Mouse (Mus musculus): ENCODE measurements around the gene Slc24a1. TPM values are rescaled to one million over a fixed set of nuclear protein-coding genes. Genes with fewer than 3 reads are reported as not detected.
A peak's percentile ranks its signal among the peaks of the same experiment; 100 is the strongest.

The Slc24a1 gene
- polyA plus RNA-seq, 1 experiment from 2014 or later, result 0.05 TPM

GRCm38 (mm10) chr9:64957276-64957675 lies 5.9 kb upstream of the Slc24a1 start:
- Histone ChIP-seq H3K27me3 (peaks cover 5% of the 10 kb centered on the region), H3K36me3 (no peaks in the 10 kb centered on the region), H3K4me2 (replicated peaks) (no peak overlapping the region), H3K9me3 (no peaks in the 10 kb centered on the region), H3K27ac (no peak overlapping the region), H3K4me1 (peaks cover 19% of the 10 kb centered on the region), H3K9ac (no peak overlapping the region), H3K4me3 (no peak overlapping the region)
- no peak for ATAC-seq (ENCODE audit: insufficient number of reproducible peaks, insufficient read depth, low FRiP score, low TSS enrichment)
- WGBS, result 84% methylated on average over 3 of the region's 3 CpGs

GRCm38 (mm10) chr9:64956337-64956736 lies 4.9 kb upstream of the Slc24a1 start:
- no peaks in the 10 kb centered on the region for H3K9me3 ChIP-seq
- H3K9ac ChIP-seq, result no peak overlapping the region
- H3K4me1 ChIP-seq, result peaks cover 13% of the 10 kb centered on the region; the same call in 1 of the 2 replicates
- peak overlapping the region; percentile 26 for H3K4me2 ChIP-seq (replicated peaks)
- no peak overlapping the region for H3K27ac ChIP-seq
- H3K36me3 ChIP-seq, result no peaks in the 10 kb centered on the region
- H3K27me3 ChIP-seq, result peaks cover 9% of the 10 kb centered on the region
- 12% methylated on average over 12 of the region's 12 CpGs for WGBS
- no peak for ATAC-seq (ENCODE audit: insufficient number of reproducible peaks, insufficient read depth, low FRiP score, low TSS enrichment)
- no peak overlapping the region for H3K4me3 ChIP-seq

GRCm38 (mm10) chr9:64953190-64953589 lies 1.8 kb upstream of the Slc24a1 start:
- Histone ChIP-seq H3K9ac (no peak overlapping the region), H3K36me3 (no peaks in the 10 kb centered on the region), H3K9me3 (no peaks in the 10 kb centered on the region), H3K4me1 (0 out of 2 replicates have a peak, but pooled peaks cover 6% of the 10 kb centered on the region), H3K4me2 (replicated peaks) (no peak overlapping the region), H3K27ac (no peak overlapping the region), H3K27me3 (peaks cover 22% of the 10 kb centered on the region), H3K4me3 (no peak overlapping the region)
- 76% methylated on average over 7 of the region's 7 CpGs for WGBS
- no peak for ATAC-seq (ENCODE audit: insufficient number of reproducible peaks, insufficient read depth, low FRiP score, low TSS enrichment)

DNA sequence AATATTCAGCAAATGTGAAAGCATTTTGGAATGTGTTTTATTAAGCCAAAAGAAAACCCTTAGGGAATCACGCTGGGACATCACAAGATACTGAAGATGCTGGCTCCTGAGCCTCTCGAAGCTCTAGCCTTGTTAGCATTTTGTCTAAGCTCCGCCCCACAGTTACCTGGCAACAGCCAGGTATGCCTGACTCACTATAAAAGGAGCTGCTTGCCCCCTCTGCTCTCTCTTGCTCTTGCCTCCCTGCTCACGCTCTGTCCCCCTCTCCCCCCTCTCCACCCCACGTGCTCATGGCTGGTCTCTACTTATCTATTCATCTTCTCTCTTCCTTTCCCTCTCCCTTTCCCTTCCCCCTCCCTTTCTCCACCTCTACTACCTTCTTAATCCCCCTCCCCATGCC lies 648 bp upstream of the Slc24a1 start:
- no peaks in the 10 kb centered on the region for H3K9me3 ChIP-seq
- no peak overlapping the region for H3K9ac ChIP-seq
- 0 out of 2 replicates have a peak, but pooled peaks cover 6% of the 10 kb centered on the region for H3K4me1 ChIP-seq
- WGBS, result 12% methylated on average over 5 of the region's 5 CpGs
- no peak overlapping the region for H3K4me2 ChIP-seq (replicated peaks)
- H3K27ac ChIP-seq, result no peak overlapping the region
- ATAC-seq (ENCODE audit: insufficient number of reproducible peaks, insufficient read depth, low FRiP score, low TSS enrichment), result no peak
- no peak overlapping the region for H3K4me3 ChIP-seq
- no peaks in the 10 kb centered on the region for H3K36me3 ChIP-seq
- H3K27me3 ChIP-seq, result peaks cover 26% of the 10 kb centered on the region

DNA sequence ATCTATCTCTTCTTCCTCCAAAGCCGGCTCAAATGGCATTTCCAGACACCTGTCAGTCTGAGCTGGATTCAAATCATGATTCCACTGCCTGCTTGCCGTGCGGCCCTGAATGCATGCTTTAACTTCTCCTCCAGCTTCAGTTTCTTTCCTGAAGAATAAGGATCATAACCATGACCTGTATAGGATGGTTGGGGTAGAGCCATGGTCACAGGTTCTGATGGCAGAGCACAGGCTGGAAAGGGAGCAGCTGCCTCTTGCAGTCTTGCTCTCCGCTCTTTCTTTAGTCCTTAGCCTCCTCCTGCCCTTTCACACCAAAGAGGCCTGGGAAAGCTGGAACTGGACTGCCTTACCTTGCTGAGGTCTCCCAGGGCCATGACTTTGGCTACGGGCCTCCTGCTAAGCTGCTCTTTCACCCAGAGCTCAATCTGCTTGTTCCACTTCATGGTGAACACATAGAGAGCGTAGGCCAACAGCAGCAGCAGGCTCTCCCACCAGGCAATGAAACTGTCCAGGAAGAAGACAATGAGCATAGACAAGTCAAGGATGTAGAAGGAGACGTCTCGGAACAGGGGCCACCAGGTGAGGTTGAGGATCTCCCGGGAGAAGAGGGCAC lies 3.8 kb downstream of the Slc24a1 start:
- H3K27me3 ChIP-seq, result peaks cover 36% of the 10 kb centered on the region
- WGBS, result 87% methylated on average over 9 of the region's 9 CpGs

GRCm38 (mm10) chr9:64943997-64944396 lies 7.4 kb downstream of the Slc24a1 start:
- no peak for ATAC-seq (ENCODE audit: insufficient number of reproducible peaks, insufficient read depth, low FRiP score, low TSS enrichment)
- no peak overlapping the region for H3K27ac ChIP-seq
- 27% methylated on average over 11 of the region's 11 CpGs for WGBS
- no peaks in the 10 kb centered on the region for H3K9me3 ChIP-seq
- H3K4me1 ChIP-seq, result no peaks in the 10 kb centered on the region; the same call in 1 of the 2 replicates
- H3K4me3 ChIP-seq, result no peak overlapping the region
- H3K9ac ChIP-seq, result no peak overlapping the region
- H3K36me3 ChIP-seq, result no peaks in the 10 kb centered on the region
- H3K27me3 ChIP-seq, result peaks cover 22% of the 10 kb centered on the region; the same call in 1 of the 2 replicates
- no peak overlapping the region for H3K4me2 ChIP-seq (replicated peaks)

More for the DNA sequence above, 3.8 kb downstream of the Slc24a1 start:
- ATAC-seq (ENCODE audit: insufficient number of reproducible peaks, insufficient read depth, low FRiP score, low TSS enrichment), result no peak
- Histone ChIP-seq H3K27ac (no peak overlapping the region), H3K4me1 (no peaks in the 10 kb centered on the region), H3K9me3 (no peaks in the 10 kb centered on the region), H3K9ac (no peak overlapping the region), H3K36me3 (no peaks in the 10 kb centered on the region), H3K4me2 (replicated peaks) (no peak overlapping the region), H3K4me3 (no peak overlapping the region)

DNA sequence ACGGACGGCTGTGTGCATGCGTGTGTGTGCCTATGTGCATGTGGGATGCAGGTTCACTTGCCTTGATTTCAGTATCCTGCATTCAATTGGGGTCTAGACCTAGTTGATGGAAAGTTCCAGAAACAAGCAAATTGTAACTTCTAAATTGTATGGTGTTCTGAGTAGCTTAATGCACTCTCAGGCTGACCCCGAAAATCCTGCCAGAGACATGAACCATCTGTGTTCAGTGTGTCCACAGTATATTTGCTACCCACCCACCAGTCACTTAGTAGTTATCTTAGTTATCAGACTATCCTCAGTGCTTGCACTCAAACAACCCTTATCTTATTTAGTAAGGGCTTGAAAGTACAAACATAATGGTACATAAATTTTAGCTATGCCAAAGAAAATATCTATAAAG lies 9.8 kb downstream of the Slc24a1 start:
- ATAC-seq (ENCODE audit: insufficient number of reproducible peaks, insufficient read depth, low FRiP score, low TSS enrichment), result no peak
- H3K36me3 ChIP-seq, result no peaks in the 10 kb centered on the region
- no peak overlapping the region for H3K9ac ChIP-seq
- WGBS, result 93% methylated on average over 4 of the region's 4 CpGs
- no peak overlapping the region for H3K4me2 ChIP-seq (replicated peaks)
- no peaks in the 10 kb centered on the region; the same call in 1 of the 2 replicates for H3K4me1 ChIP-seq
- H3K9me3 ChIP-seq, result no peaks in the 10 kb centered on the region
- H3K27me3 ChIP-seq, result peaks cover 12% of the 10 kb centered on the region; the same call in 1 of the 2 replicates
- H3K4me3 ChIP-seq, result no peak overlapping the region
- H3K27ac ChIP-seq, result no peak overlapping the region

GRCm38 (mm10) chr9:64940731-64941346 lies 10.6 kb downstream of the Slc24a1 start:
- no peaks in the 10 kb centered on the region; the same call in 1 of the 2 replicates for H3K4me1 ChIP-seq
- no peak overlapping the region; the same call in 1 of the 2 replicates for H3K27ac ChIP-seq
- peaks cover 12% of the 10 kb centered on the region; the same call in 1 of the 2 replicates for H3K27me3 ChIP-seq
- no peak overlapping the region for H3K4me2 ChIP-seq (replicated peaks)
- no peak overlapping the region for H3K4me3 ChIP-seq
- H3K36me3 ChIP-seq, result no peaks in the 10 kb centered on the region
- no peaks in the 10 kb centered on the region for H3K9me3 ChIP-seq
- 65% methylated on average over 11 of the region's 11 CpGs for WGBS
- no peak for ATAC-seq (ENCODE audit: insufficient number of reproducible peaks, insufficient read depth, low FRiP score, low TSS enrichment)
- H3K9ac ChIP-seq, result no peak overlapping the region

DNA sequence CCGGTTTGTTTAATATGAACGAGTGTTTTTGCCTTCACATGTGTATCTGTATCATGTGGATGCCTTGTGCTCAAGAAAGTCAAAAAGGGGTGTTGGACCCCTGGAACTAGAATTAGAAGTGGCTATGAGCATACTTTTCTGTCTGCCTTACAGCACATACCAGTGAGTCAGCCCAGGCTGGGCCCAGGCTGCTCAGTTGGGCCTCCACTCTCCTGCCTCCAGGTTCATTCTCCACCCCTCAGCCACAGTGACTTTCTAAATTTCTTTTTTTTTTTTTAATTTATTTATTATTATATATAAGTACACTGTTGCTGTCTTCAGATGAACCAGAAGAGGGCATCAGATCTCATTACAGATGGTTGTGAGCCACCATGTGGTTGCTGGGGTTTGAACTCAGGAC lies 11.6 kb downstream of the Slc24a1 start:
- Histone ChIP-seq H3K27ac (no peak overlapping the region), H3K9me3 (no peaks in the 10 kb centered on the region), H3K9ac (no peak overlapping the region), H3K36me3 (no peaks in the 10 kb centered on the region), H3K27me3 (peaks cover 12% of the 10 kb centered on the region; the same call in 1 of the 2 replicates), H3K4me1 (no peaks in the 10 kb centered on the region; the same call in 1 of the 2 replicates), H3K4me3 (no peak overlapping the region), H3K4me2 (replicated peaks) (no peak overlapping the region)
- WGBS, result 88% methylated on average over 2 of the region's 2 CpGs
- ATAC-seq (ENCODE audit: insufficient number of reproducible peaks, insufficient read depth, low FRiP score, low TSS enrichment), result no peak

DNA sequence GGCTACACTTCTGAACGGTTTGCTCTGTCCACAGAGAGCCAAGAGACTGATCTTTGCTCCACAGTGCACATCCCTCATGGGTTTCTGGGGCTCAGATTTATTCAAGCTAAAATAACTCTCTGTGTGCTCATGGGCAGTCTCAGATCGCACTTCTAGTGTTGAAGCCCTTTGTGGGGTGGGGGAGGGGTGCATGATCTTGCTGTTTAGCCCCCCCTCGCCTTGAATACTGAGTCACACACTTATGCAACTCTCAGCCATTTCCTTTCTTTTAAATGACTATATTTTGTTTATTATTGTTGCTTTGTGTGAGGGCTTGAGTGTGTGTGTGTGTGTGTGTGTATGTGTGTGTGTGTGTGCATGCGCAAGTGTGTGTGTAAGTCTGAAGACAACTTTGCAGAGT lies 12.1 kb downstream of the Slc24a1 start:
- no peak overlapping the region for H3K27ac ChIP-seq
- H3K36me3 ChIP-seq, result no peaks in the 10 kb centered on the region
- WGBS, result 58% methylated on average over 4 of the region's 4 CpGs
- no peak overlapping the region for H3K4me2 ChIP-seq (replicated peaks)
- ATAC-seq (ENCODE audit: insufficient number of reproducible peaks, insufficient read depth, low FRiP score, low TSS enrichment), result no peak
- H3K4me1 ChIP-seq, result no peaks in the 10 kb centered on the region; the same call in 1 of the 2 replicates
- H3K27me3 ChIP-seq, result peaks cover 9% of the 10 kb centered on the region; the same call in 1 of the 2 replicates
- no peak overlapping the region for H3K9ac ChIP-seq
- H3K9me3 ChIP-seq, result no peaks in the 10 kb centered on the region
- no peak overlapping the region for H3K4me3 ChIP-seq

- H3K27me3 ChIP-seq, result peaks cover 7% of the 10 kb centered on the region; the same call in 1 of the 2 replicates
- H3K4me2 ChIP-seq (replicated peaks), result no peak overlapping the region
- H3K4me1 ChIP-seq, result no peaks in the 10 kb centered on the region; the same call in 1 of the 2 replicates
- H3K9me3 ChIP-seq, result no peaks in the 10 kb centered on the region
- ATAC-seq (ENCODE audit: insufficient number of reproducible peaks, insufficient read depth, low FRiP score, low TSS enrichment), result no peak
- H3K27ac ChIP-seq, result no peak overlapping the region
- H3K36me3 ChIP-seq, result no peaks in the 10 kb centered on the region
- no peak overlapping the region for H3K9ac ChIP-seq
- H3K4me3 ChIP-seq, result no peak overlapping the region
- 84% methylated on average over 5 of the region's 5 CpGs for WGBS
Observed at GRCm38 (mm10) chr9:64938535-64938934, 12.9 kb downstream of the Slc24a1 start.

DNA sequence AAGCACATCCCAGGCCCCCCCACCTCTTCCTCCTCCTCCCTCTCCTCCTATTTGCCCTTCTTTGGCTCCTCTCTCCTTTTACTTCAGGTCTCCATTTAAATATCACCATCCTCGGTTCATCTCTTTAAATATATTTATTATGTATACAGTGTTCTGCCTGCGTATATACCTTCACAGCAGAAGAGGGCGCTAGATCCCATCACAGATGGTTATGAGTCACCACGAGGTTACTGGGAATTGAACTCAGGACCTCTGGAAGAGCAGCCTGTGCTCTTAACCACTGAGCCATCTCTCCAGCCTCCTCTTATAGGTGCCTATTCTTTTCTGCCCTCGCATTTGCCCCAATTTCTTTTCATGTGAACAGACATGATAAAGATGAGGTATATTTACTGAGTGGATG lies 13.9 kb downstream of the Slc24a1 start:
- no peak overlapping the region for H3K4me3 ChIP-seq
- no peak overlapping the region for H3K4me2 ChIP-seq (replicated peaks)
- no peaks in the 10 kb centered on the region for H3K36me3 ChIP-seq
- no peaks in the 10 kb centered on the region for H3K9me3 ChIP-seq
- H3K27me3 ChIP-seq, result no peaks in the 10 kb centered on the region
- H3K27ac ChIP-seq, result no peak overlapping the region
- no peak for ATAC-seq (ENCODE audit: insufficient number of reproducible peaks, insufficient read depth, low FRiP score, low TSS enrichment)
- 61% methylated on average over 5 of the region's 5 CpGs for WGBS
- no peaks in the 10 kb centered on the region; the same call in 1 of the 2 replicates for H3K4me1 ChIP-seq
- H3K9ac ChIP-seq, result no peak overlapping the region
